Mouse (Mus musculus): Measurements from ENCODE around the gene Gm7951. TPM values are rescaled to one million over a fixed set of nuclear protein-coding genes. Genes with fewer than 3 reads are reported as not detected.
"Not testable (repeated sequence)": the region's sequence is repeated elsewhere in the genome, so short reads cannot be mapped to it uniquely, and the experiment has no call there.

Gm7951 gene
- not detected for total RNA-seq (2021)
- long read RNA-seq, experiment 1: 0 reads
- long read RNA-seq, experiment 2: 0 reads

GRCm38 (mm10) chr14:42117269-42117668 is at the start of gene Gm7951:
Gene Gm7951 (minus strand): TSS chr14:42117369.
- H3K4me3 ChIP-seq; H3K27ac ChIP-seq; intact Hi-C loops (cut with DNase I); DNase-seq (ENCODE audit: extremely low spot score in 1 of 2, low spot score in 2 of 2): not testable (repeated sequence)

GRCm38 (mm10) chr14:42162522-42162921 is 45.4 kb upstream of the Gm7951 start, which contains the start of gene Gm17027:
Gene Gm17027 (minus strand): TSS chr14:42162622.
- H3K27ac ChIP-seq; intact Hi-C loops (cut with DNase I); H3K4me3 ChIP-seq; DNase-seq (ENCODE audit: extremely low spot score in 1 of 2, low spot score in 2 of 2): not testable (repeated sequence)

- H3K4me3 ChIP-seq; H3K27ac ChIP-seq; intact Hi-C loops (cut with DNase I): not testable (repeated sequence)
- peak; percentile 8 to 12 for DNase-seq (ENCODE audit: extremely low spot score in 1 of 2, low spot score in 2 of 2)
Measured at GRCm38 (mm10) chr14:42134571-42134970, 17.4 kb upstream of the Gm7951 start.

GRCm38 (mm10) chr14:42133806-42134205 is 16.6 kb upstream of the Gm7951 start:
- H3K27ac ChIP-seq; H3K4me3 ChIP-seq; intact Hi-C loops (cut with DNase I); DNase-seq (ENCODE audit: extremely low spot score in 1 of 2, low spot score in 2 of 2): not testable (repeated sequence)

Other genes starting within 250 kb of the Gm7951 start
- gene Gm7980, start 210.1 kb downstream of the Gm7951 start, total RNA-seq (2021): not detected
- gene 1700049E17Rik1, start 192.4 kb downstream of the Gm7951 start, total RNA-seq (2021): not detected
- gene 1700024B05Rik, start 173.4 kb downstream of the Gm7951 start, total RNA-seq (2021): not detected
- gene Gm6401, start 149.4 kb downstream of the Gm7951 start, total RNA-seq (2021): not detected
- 1 to 10 TPM; 1.8 to 1.9 TPM for gene Gm3543, start 134.0 kb downstream of the Gm7951 start, total RNA-seq (2021)
- not detected for gene Gm17027, start 45.3 kb upstream of the Gm7951 start, total RNA-seq (2021)
- 1 to 10 TPM; 2.0 to 3.1 TPM for gene Gm3573, start 73.4 kb upstream of the Gm7951 start, total RNA-seq (2021)
- gene Gm17026, start 142.7 kb upstream of the Gm7951 start, total RNA-seq (2021): not detected
- gene Gm9611, start 180.0 kb upstream of the Gm7951 start, total RNA-seq (2021): not detected
- not detected for gene Gm7995, start 192.8 kb upstream of the Gm7951 start, total RNA-seq (2021)

Measured in left cerebral cortex, adult 2 months (tissue).